Mouse (Mus musculus): Measurements from ENCODE around the gene Qser1.
A peak's percentile ranks its signal among the peaks of the same experiment; 100 is the strongest.

Qser1 gene

GRCm38 (mm10) chr2:104817555-104818330 lies 1.2 kb upstream of the Qser1 start:
- peak; percentile 42 for DNase-seq (ENCODE audit: low read depth, low spot score)

- DNase-seq (ENCODE audit: low read depth, low spot score), result peak; percentile 96
Measured at GRCm38 (mm10) chr2:104816866-104817439, 393 bp upstream of the Qser1 start.

GRCm38 (mm10) chr2:104815561-104816370 lies 794 bp downstream of the Qser1 start:
- DNase-seq (ENCODE audit: low read depth, low spot score), result peak; percentile 35

- DNase-seq (ENCODE audit: low read depth, low spot score), result no peak
Measured at GRCm38 (mm10) chr2:104814181-104814951, 2.2 kb downstream of the Qser1 start.

- DNase-seq (ENCODE audit: low read depth, low spot score), result no peak
Measured at GRCm38 (mm10) chr2:104805435-104805834, 11.1 kb downstream of the Qser1 start.

GRCm38 (mm10) chr2:104774763-104775162 lies 41.8 kb downstream of the Qser1 start:
- peak; percentile 53 for DNase-seq (ENCODE audit: low read depth, low spot score)

GRCm38 (mm10) chr2:104768697-104769096 lies 47.9 kb downstream of the Qser1 start:
- no peak for DNase-seq (ENCODE audit: low read depth, low spot score)

- DNase-seq (ENCODE audit: low read depth, low spot score), result no peak
Measured at GRCm38 (mm10) chr2:104764018-104764417, 52.5 kb downstream of the Qser1 start.

GRCm38 (mm10) chr2:104763134-104763703 lies 53.3 kb downstream of the Qser1 start:
- no peak for DNase-seq (ENCODE audit: low read depth, low spot score)

GRCm38 (mm10) chr2:104750611-104751010 lies 65.9 kb downstream of the Qser1 start:
- peak; percentile 70 for DNase-seq (ENCODE audit: low read depth, low spot score)

- no peak for DNase-seq (ENCODE audit: low read depth, low spot score)
Measured at GRCm38 (mm10) chr2:104748652-104749183, 67.8 kb downstream of the Qser1 start.

- peak; percentile 92 for DNase-seq (ENCODE audit: low read depth, low spot score)
Measured at GRCm38 (mm10) chr2:104746251-104746650, 70.3 kb downstream of the Qser1 start.

- peak; percentile 51 for DNase-seq (ENCODE audit: low read depth, low spot score)
Measured at GRCm38 (mm10) chr2:104743971-104744370, 72.6 kb downstream of the Qser1 start.

- no peak for DNase-seq (ENCODE audit: low read depth, low spot score)
Measured at GRCm38 (mm10) chr2:104743160-104743559, 73.4 kb downstream of the Qser1 start.

GRCm38 (mm10) chr2:104742741-104743064 lies 73.9 kb downstream of the Qser1 start, which contains the start of gene Depdc7:
Gene Depdc7, minus strand, starts transcription at chr2:104742878.
- DNase-seq (ENCODE audit: low read depth, low spot score), result peak; percentile 98

- DNase-seq (ENCODE audit: low read depth, low spot score), result no peak
Measured at GRCm38 (mm10) chr2:104741896-104742740, 74.4 kb downstream of the Qser1 start.

GRCm38 (mm10) chr2:104741015-104741758 lies 75.4 kb downstream of the Qser1 start:
- DNase-seq (ENCODE audit: low read depth, low spot score), result no peak

- no peak for DNase-seq (ENCODE audit: low read depth, low spot score)
Measured at GRCm38 (mm10) chr2:104740248-104740949, 76.2 kb downstream of the Qser1 start.

- DNase-seq (ENCODE audit: low read depth, low spot score), result no peak
Measured at GRCm38 (mm10) chr2:104739691-104740090, 76.9 kb downstream of the Qser1 start.

Measured in ZHBTc4 (cell line).